Mouse (Mus musculus) kidney, adult 8-10 months (tissue): ENCODE results near the gene Mst1r.
A peak's percentile ranks its signal among the peaks of the same experiment; 100 is the strongest.

ENCODE experiments used
- DNase-seq, 2 experiments: peaks; one replicate each; pipeline ENCODE4 v3.0.0; 2022

Mst1r gene

DNA sequence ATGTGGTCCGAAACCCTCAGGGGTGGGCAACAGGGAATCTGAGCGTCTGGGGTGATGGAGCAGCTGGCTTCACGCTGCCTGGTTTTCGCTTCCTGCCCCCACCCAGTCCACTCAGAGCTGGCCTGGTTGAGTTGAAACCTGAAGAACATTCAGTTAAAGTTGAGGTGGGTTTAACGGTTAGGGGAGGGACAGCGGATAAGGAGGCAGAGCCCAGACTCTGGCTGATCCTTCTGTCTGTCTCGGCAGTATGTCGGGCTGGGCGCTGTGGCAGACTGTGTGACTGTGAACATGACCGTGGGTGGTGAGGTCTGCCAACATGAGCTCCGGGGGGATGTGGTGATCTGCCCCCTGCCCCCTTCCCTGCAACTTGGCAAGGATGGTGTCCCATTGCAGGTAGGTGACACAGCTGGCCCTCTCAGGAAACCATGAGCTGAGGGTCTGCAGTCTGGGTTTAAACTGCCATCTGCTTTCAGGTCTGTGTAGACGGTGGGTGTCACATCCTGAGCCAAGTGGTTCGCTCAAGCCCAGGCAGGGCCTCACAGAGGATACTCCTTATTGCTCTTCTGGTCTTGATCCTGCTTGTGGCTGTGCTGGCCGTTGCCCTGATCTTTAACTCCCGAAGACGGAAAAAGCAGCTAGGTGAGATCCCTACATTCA lies 8.2 kb downstream of the Mst1r start:
- no peak for DNase-seq

GRCm38 (mm10) chr9:107917895-107918608 lies 11.4 kb downstream of the Mst1r start:
- no peak for DNase-seq

DNA sequence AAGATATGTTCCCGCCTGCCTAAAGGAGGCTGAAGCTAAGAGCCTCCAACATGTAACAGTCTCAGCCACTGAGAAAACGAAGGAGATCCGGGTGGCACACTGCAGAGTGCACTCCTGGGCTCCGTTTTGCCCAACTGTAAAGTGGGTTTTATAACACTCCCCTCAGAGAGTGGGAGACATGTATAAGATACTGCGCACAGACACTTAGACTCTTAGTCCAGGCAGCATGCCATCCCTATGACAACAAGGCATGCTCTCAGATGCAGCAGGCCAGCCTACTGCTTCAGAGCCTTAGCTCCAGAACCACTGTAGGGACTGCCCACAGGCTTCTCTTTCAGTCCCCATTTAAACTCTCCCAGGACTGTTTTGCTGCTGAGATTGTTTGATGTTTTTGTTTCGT lies 12.2 kb downstream of the Mst1r start:
- no peak for DNase-seq

DNA sequence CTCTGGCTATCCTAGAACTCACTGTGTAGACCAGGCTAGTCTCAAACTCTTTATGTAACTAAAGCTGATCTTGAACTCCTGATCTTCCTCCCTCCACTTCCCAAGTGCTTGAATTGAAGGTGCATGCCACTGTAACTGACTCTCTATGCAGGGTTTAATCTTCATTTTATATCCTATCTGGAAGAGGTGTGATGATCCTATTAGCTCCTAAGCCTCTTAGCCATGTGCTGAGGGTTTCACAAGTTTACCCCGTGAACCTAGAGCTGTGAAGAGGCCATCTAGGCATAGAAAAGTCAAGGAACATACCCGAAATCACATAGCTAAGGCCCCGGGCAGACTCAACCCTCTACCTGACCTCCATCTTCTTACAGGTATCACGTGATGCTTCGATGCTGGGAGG lies 12.8 kb downstream of the Mst1r start:
- no peak for DNase-seq

DNA sequence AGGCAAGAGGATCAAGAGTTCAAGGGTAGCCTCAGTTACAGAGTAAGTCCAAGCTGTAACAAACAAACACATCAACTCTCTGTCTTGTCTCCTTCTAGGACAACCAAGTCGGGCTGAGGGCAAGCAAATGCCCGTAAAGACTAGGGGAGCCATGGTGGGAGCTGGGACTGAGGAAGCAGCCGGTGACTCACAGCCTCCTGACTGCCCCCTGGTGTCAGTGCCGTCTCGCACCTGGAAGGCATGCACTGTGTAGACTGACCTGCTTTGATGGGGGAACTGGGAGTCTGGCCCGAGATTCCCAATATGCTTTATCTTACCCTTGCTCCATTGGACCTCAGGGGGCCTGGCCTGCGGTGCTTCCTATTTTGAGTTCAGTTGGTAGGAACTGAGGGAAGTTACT lies 16.3 kb downstream of the Mst1r start:
- peak; percentile 25 to 64 for DNase-seq

- DNase-seq = no peak
Observed at GRCm38 (mm10) chr9:107923956-107924355, 17.3 kb downstream of the Mst1r start.

GRCm38 (mm10) chr9:107925251-107925650 lies 18.6 kb downstream of the Mst1r start:
- no peak for DNase-seq

DNA sequence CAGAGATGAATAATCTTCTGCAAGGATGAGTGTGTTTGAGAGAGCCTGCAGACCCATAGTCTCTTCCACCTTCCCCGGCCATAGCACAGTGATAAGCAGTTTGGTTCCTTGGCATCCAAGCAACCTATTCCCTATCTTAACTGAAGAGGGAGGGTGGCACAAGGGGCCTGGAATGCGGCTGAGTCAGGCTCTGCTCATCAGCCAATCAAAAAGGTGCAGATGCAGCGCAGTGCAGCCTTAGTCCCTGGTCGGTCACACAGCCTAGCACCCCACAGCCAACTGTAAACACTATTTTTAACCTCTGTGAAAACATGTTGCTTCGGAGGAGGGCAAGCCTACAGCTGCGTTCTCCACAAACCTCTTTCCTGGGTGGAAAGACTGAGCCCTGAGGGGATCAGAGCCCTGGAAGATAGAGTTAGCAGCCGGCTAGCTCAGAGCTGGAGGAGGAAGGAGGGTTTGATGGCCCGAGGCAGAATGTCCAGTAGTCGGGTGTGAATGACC lies 20.3 kb downstream of the Mst1r start:
- DNase-seq = no peak

DNA sequence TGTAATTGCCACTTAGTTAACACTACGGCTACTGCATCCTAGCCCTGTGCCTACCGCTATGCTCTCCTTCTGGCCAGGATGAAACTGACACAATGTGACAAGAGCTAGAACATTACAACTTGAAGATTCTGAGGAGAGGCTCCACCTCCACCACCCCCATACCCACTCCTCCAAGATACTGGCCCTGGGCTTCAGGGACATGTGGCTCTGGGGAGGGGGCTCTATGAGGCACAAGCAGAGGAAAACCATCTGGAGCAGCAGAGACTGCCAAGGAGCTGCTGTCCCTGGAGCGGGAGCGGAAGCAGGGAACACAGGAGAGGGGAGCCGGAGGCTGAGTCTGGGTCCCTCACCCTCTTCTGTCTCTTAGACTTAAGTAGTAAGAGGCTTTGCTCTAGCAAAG lies 21.1 kb downstream of the Mst1r start:
- DNase-seq = no peak

DNA sequence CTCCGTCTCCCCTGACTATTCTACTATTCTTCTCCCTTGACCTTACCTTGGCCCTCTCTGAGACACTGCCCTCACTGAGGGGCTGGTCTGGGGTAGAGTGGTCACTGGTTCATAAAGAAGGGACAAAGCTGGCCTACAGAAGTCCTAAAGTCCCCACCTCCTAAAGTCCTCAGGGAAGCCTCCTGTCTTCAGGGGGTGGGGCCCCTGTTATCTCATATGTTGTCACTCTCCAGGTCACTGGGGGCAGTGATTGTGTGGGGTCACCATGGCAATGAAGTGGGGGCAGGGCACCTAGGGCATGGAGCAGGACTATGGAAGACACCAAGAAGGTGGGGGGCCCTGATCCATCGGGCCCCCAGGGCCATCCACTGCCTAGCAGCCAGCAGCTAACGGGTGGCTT lies 21.5 kb downstream of the Mst1r start, which contains the start of gene Actl11:
Gene Actl11, plus strand, starts transcription at position 301 of the 400 bp plus-strand sequence.
- no peak for DNase-seq

DNA sequence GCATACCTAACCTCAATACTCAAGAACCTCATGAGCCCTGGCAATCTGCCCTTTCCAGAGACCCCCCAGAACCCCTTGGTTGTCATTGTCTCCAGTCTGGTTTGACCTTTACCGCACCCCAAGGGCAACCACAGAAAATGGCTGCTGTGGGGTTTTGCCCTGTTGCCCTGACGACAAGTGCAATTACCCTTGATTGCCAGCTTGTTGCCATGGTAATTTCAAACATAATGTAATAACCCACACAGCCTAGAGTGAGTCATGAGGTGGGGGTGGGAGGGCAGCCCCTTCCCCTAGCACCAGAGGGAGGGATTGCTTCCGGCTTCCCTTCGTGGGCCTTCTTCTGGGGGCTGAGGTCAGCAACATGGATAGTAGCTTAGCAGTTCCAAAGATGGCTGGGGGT lies 25.5 kb downstream of the Mst1r start:
- DNase-seq = no peak

DNA sequence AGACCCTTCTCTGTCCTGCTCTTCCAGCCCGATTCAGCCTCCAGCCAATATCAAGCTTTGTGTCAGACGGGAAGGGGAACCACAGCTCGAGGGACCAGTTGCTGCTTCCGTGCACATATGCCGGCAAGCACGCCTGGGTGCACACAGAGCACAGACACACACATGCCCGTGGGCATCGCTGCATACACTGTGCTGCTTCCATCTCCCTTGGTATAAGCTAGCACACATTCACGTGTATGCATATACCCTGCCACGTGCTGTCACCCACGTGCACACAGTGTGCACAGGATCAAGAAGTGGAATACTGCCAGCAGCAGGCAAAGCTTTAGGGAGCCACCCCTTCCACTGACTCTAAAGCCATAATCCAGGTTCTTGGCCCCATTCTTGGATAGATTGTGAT lies 27.5 kb downstream of the Mst1r start:
- no peak for DNase-seq

- DNase-seq = no peak
Observed at GRCm38 (mm10) chr9:107935374-107935773, 28.7 kb downstream of the Mst1r start, which contains the start of gene Camkv. Gene Camkv (plus strand): TSS chr9:107935674.

DNA sequence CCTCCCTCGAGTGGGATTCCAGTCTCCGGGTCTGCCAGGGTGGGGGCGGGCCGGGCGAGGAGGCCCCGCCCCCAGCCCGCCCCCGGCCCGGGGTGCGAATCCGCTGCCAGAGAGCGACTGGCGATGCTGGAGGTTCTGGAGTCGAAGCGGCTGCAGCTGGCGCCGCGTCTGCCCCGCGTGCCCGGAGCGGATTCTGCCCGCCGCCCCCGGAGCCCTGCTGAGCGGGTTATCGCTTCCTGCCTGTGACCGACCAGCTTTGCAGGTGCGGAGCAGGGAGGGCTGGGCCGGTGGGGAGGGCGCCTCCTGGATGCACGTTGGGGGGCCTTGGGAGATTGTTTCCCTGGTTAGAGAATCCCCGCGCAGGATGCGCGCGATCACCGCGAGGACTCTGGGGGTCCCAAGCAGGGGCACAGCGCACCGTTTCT lies 29.1 kb downstream of the Mst1r start:
- no peak for DNase-seq

DNA sequence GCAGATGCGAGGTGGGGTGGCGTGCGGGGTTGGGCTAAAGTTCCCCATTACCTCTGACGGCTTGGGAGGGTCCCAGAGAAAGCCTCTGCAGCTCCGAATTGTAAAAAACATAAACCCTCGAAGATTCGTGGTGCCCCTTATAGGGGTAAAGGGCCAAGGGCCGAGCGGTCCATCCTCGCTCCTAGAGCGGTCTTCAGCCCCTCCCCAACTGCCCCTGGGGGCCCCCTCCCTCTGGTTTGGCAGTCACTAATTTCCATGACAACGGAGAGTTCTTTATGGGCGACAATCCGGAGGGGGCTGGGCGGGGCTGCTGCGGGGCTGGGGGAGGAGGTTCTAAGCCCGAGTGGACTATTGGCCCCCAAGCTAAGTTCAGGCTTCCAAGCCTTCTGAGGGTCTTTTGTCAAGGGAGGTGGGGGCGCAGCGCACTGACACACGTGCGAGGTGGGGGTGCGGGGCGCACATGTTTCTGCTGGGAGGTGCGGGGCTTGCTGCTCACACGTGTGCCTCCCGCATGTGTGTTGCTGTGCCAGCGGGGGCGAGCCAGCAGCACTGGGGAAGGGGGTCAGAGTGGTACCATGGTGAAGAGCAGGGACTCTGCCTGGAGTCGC lies 29.6 kb downstream of the Mst1r start:
- DNase-seq = no peak

GRCm38 (mm10) chr9:107936831-107937230 lies 30.2 kb downstream of the Mst1r start:
- DNase-seq = no peak

DNA sequence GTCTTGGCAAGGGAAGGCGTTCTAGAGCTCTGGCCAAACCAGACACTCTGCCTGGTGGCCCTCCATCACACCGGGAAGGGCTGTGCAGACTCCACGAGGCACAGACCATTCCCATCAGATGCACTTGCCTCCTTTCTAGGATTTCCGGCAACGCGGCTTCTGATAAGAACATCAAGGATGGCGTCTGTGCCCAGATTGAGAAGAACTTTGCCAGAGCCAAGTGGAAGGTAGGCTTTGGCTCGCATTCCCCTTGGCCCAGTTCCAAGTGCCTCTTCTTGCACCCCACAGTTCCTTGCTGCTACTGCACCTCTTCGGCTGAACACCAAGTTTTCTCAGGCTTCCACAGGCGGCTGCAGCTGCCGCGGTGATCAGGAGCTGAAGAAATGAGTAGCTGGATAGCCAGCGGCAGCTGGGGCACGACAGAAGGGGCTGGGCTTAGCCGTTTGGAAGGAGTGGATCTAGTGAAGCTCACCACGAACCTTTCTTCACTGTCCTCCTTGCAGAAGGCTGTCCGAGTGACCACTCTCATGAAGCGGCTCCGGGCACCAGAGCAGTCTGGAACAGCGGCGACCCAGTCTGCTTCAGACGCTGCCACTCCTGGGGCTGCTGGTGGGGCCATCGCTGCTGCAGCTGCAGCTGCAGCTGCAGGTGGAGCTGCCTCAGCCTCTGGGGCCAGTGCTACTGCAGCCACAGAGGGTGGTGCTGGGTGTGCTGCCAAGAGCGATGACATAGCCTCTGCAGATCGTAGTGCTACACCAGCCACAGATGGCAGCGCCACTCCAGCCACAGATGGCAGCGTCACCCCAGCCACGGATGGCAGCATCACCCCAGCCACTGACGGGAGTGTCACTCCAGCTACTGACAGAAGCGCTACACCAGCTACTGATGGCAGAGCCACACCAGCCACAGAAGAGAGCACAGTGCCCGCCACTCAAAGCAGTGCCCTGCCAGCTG lies 40.8 kb downstream of the Mst1r start:
- DNase-seq = no peak

GRCm38 (mm10) chr9:107949184-107949921 lies 42.7 kb downstream of the Mst1r start:
- DNase-seq = no peak

GRCm38 (mm10) chr9:107949922-107950235 lies 43.2 kb downstream of the Mst1r start, which contains the start of gene Traip:
Gene Traip (plus strand): TSS chr9:107950136.
- DNase-seq = no peak

- peak; percentile 90 to 92 for DNase-seq
Observed at GRCm38 (mm10) chr9:107950460-107951355, 44.0 kb downstream of the Mst1r start.
